Mouse (Mus musculus) NIH3T3 (cell line): ENCODE measurements around the gene Gm10197.
A peak's percentile ranks its signal among the peaks of the same experiment; 100 is the strongest.

Experiments used
- DNase-seq: peaks from one replicate; pipeline ENCODE4 v3.0.0-alpha.2; 2012; ENCODE audit warnings: low read depth

The Gm10197 gene

GRCm38 (mm10) chr19:53359160-53360033 is 12.2 kb downstream of the Gm10197 start:
- DNase-seq, result no peak

- no peak for DNase-seq
Measured at GRCm38 (mm10) chr19:53355065-53355464, 16.5 kb downstream of the Gm10197 start.

GRCm38 (mm10) chr19:53354271-53355000 is 17.1 kb downstream of the Gm10197 start:
- peak; percentile 57 for DNase-seq

GRCm38 (mm10) chr19:53353864-53354263 is 17.7 kb downstream of the Gm10197 start:
- no peak for DNase-seq

GRCm38 (mm10) chr19:53345766-53346165 is 25.8 kb downstream of the Gm10197 start:
- DNase-seq, result no peak

- DNase-seq, result no peak
Measured at GRCm38 (mm10) chr19:53344062-53344461, 27.5 kb downstream of the Gm10197 start.

GRCm38 (mm10) chr19:53343174-53343881 is 28.2 kb downstream of the Gm10197 start:
- DNase-seq, result no peak

GRCm38 (mm10) chr19:53340423-53340822 is 31.1 kb downstream of the Gm10197 start:
- DNase-seq, result no peak

- DNase-seq, result no peak
Measured at GRCm38 (mm10) chr19:53335241-53335640, 36.3 kb downstream of the Gm10197 start.

GRCm38 (mm10) chr19:53333730-53334129 is 37.8 kb downstream of the Gm10197 start:
- DNase-seq, result no peak

GRCm38 (mm10) chr19:53331882-53332500 is 39.6 kb downstream of the Gm10197 start:
- no peak for DNase-seq

GRCm38 (mm10) chr19:53329992-53330381 is 41.6 kb downstream of the Gm10197 start:
- DNase-seq, result peak; percentile 79

- peak; percentile 98 for DNase-seq
Measured at GRCm38 (mm10) chr19:53329221-53329991, 42.2 kb downstream of the Gm10197 start.

GRCm38 (mm10) chr19:53328116-53328515 is 43.5 kb downstream of the Gm10197 start:
- peak; percentile 43 for DNase-seq

- DNase-seq, result peak; percentile 85
Measured at GRCm38 (mm10) chr19:53325578-53326295, 45.8 kb downstream of the Gm10197 start.

- DNase-seq, result no peak
Measured at GRCm38 (mm10) chr19:53324866-53325265, 46.7 kb downstream of the Gm10197 start.

GRCm38 (mm10) chr19:53322438-53323048 is 49.0 kb downstream of the Gm10197 start:
- no peak for DNase-seq
